Mouse (Mus musculus): ENCODE results near the gene Klhl30. TPM values are rescaled to one million over a fixed set of nuclear protein-coding genes. Genes with fewer than 3 reads are reported as not detected.

Klhl30 gene
- polyA plus RNA-seq, 1 experiment from 2014 or later = not detected

GRCm38 (mm10) chr1:91405406-91406169 lies 54.8 kb downstream of the Klhl30 start:
- Histone ChIP-seq H3K4me1 (no peaks in the 10 kb centered on the region), H3K36me3 (no peaks in the 10 kb centered on the region), H3K4me3 (no peak overlapping the region), H3K27ac (replicated peaks) (no peak overlapping the region), H3K27me3 (no peaks in the 10 kb centered on the region), H3K9me3 (no peaks in the 10 kb centered on the region), H3K9ac (replicated peaks) (no peak overlapping the region), H3K4me2 (replicated peaks) (no peak overlapping the region; the same call in 1 of the 2 replicates)
- WGBS = 49% methylated on average over 23 of the region's 23 CpGs
- ATAC-seq (replicated peaks) = 0 out of 2 replicates have a peak, but pooled peaks have one; percentile 11

- H3K4me1 ChIP-seq = peaks cover 15% of the 10 kb centered on the region
- H3K4me3 ChIP-seq = no peak overlapping the region
- ATAC-seq (replicated peaks) = no peak
- no peak overlapping the region for H3K9ac ChIP-seq (replicated peaks)
- H3K4me2 ChIP-seq (replicated peaks) = no peak overlapping the region
- WGBS = 93% methylated on average over 4 of the region's 4 CpGs
- no peaks in the 10 kb centered on the region for H3K9me3 ChIP-seq
- H3K27me3 ChIP-seq = no peaks in the 10 kb centered on the region
- no peaks in the 10 kb centered on the region for H3K36me3 ChIP-seq
- no peak overlapping the region for H3K27ac ChIP-seq (replicated peaks)
Observed at GRCm38 (mm10) chr1:91407819-91408218, 57.0 kb downstream of the Klhl30 start.

GRCm38 (mm10) chr1:91411631-91412285 lies 60.9 kb downstream of the Klhl30 start:
- Histone ChIP-seq H3K9me3 (no peaks in the 10 kb centered on the region), H3K36me3 (no peaks in the 10 kb centered on the region; the same call in 1 of the 2 replicates), H3K4me1 (peaks cover 38% of the 10 kb centered on the region), H3K4me2 (replicated peaks) (peak overlapping the region; percentile 93), H3K9ac (replicated peaks) (peak overlapping the region; percentile 94), H3K27ac (replicated peaks) (peak overlapping the region; percentile 91; the same call in 1 of the 2 replicates), H3K27me3 (no peaks in the 10 kb centered on the region), H3K4me3 (peak overlapping the region; percentile 92)
- 48% methylated on average over 8 of the region's 8 CpGs for WGBS
- ATAC-seq (replicated peaks) = no peak

Other genes starting within 250 kb of the Klhl30 start
- gene Rbm44, start 205.9 kb upstream of the Klhl30 start, polyA plus RNA-seq (2015; fragmentation: Nextera tagmentation; extraction: Ambion mirVana) = 0.14 and 0.17 TPM in 2 replicates
- 3.2 and 3.3 TPM in 2 replicates for gene Ramp1, start 171.2 kb upstream of the Klhl30 start, polyA plus RNA-seq (2015; fragmentation: Nextera tagmentation; extraction: Ambion mirVana)
- 68.7 and 70.3 TPM in 2 replicates for gene Ube2f, start 100.7 kb upstream of the Klhl30 start, polyA plus RNA-seq (2015; fragmentation: Nextera tagmentation; extraction: Ambion mirVana)
- gene Scly, start 52.7 kb upstream of the Klhl30 start, polyA plus RNA-seq (2015; fragmentation: Nextera tagmentation; extraction: Ambion mirVana) = 7.9 and 9.1 TPM in 2 replicates
- 0.06 and 0.10 TPM in 2 replicates for gene Espnl, start 28.9 kb upstream of the Klhl30 start, polyA plus RNA-seq (2015; fragmentation: Nextera tagmentation; extraction: Ambion mirVana)
- 0.20 TPM in 2 replicates for gene Erfe, start 15.4 kb downstream of the Klhl30 start, polyA plus RNA-seq (2015; fragmentation: Nextera tagmentation; extraction: Ambion mirVana)
- gene Ilkap, start 47.8 kb downstream of the Klhl30 start, polyA plus RNA-seq (2015; fragmentation: Nextera tagmentation; extraction: Ambion mirVana) = 167 and 177 TPM in 2 replicates
- 260 and 267 TPM in 2 replicates for gene Hes6, start 63.0 kb downstream of the Klhl30 start, polyA plus RNA-seq (2015; fragmentation: Nextera tagmentation; extraction: Ambion mirVana)
- gene Per2, start 108.3 kb downstream of the Klhl30 start, polyA plus RNA-seq (2015; fragmentation: Nextera tagmentation; extraction: Ambion mirVana) = 4.5 and 5.4 TPM in 2 replicates
- 9.5 and 10.6 TPM in 2 replicates for gene Traf3ip1, start 143.6 kb downstream of the Klhl30 start, polyA plus RNA-seq (2015; fragmentation: Nextera tagmentation; extraction: Ambion mirVana)
- 15.0 and 15.3 TPM in 2 replicates for gene Asb1, start 189.5 kb downstream of the Klhl30 start, polyA plus RNA-seq (2015; fragmentation: Nextera tagmentation; extraction: Ambion mirVana)

Data from forebrain, embryonic 15.5 days (tissue).